Mouse (Mus musculus) forebrain, embryonic 15.5 days (tissue): Measurements from ENCODE around the gene Zfp661. TPM values are rescaled to one million over a fixed set of nuclear protein-coding genes. Genes with fewer than 3 reads are reported as not detected.
"Not testable (repeated sequence)": the region's sequence is repeated elsewhere in the genome, so short reads cannot be mapped to it uniquely, and the experiment has no call there.

Experiments
- ATAC-seq: fragments of 200-750 bp; cut with Nextera tagmentation; replicated peaks from 2 replicates; pipeline ENCODE4 v1.8.0; 2017; ENCODE audit warnings: mild to moderate bottlenecking, moderate TSS enrichment, moderate library complexity
- H3K27ac ChIP-seq: fragments of 300-500 bp; sonication (generic); replicated peaks from 2 replicates; pipeline ENCODE4 v1.5.1; 2015; ENCODE audit warnings: mild to moderate bottlenecking, inconsistent platforms
- H3K27me3 ChIP-seq: fragments of 300-500 bp; sonication (generic); 2 replicates; pipeline ENCODE4 v1.6.1; 2015; ENCODE audit warnings: inconsistent platforms
- H3K36me3 ChIP-seq: fragments of 300-500 bp; sonication (generic); 2 replicates; pipeline ENCODE4 v1.6.1; 2015; ENCODE audit warnings: mild to moderate bottlenecking, inconsistent platforms
- H3K4me1 ChIP-seq: fragments of 300-500 bp; sonication (generic); 2 replicates; pipeline ENCODE4 v1.6.1; 2015; ENCODE audit warnings: inconsistent platforms
- H3K4me2 ChIP-seq: fragments of 300-500 bp; sonication (generic); replicated peaks from 2 replicates; pipeline ENCODE4 v1.6.1; 2015; ENCODE audit warnings: mild to moderate bottlenecking, inconsistent platforms
- H3K4me3 ChIP-seq: fragments of 300-500 bp; sonication (generic); 2 replicates; pipeline ENCODE4 v1.5.1; 2015; ENCODE audit warnings: mild to moderate bottlenecking, inconsistent platforms
- H3K9ac ChIP-seq: fragments of 300-500 bp; sonication (generic); replicated peaks from 2 replicates; pipeline ENCODE4 v1.6.1; 2015; ENCODE audit warnings: mild to moderate bottlenecking, inconsistent platforms
- H3K9me3 ChIP-seq: fragments of 300-500 bp; sonication (generic); 2 replicates; pipeline ENCODE4 v1.6.1; 2016; ENCODE audit warnings: inconsistent platforms
- WGBS: fragments of 180-500 bp; shearing (Covaris S2); methylation state at CpG from one replicate; pipeline ENCODE4 v1.1.7; 2015; ENCODE audit warnings: mixed read lengths; 5-methylcytosine and 5-hydroxymethylcytosine counted together
- polyA plus RNA-seq: library from polyadenylated mRNA; unstranded; fragments of >200 nt; fragmentation: Nextera tagmentation; extraction: Ambion mirVana; gene quantifications from 2 replicates; pipeline ENCODE4 v1.2.1, GENCODE M21; 2015

The Zfp661 gene
- polyA plus RNA-seq, 1 experiment from 2014 or later, result 11.0 TPM

GRCm38 (mm10) chr2:127608234-127608633, 21.3 kb upstream of the Zfp661 start:
- 56% methylated on average over 3 of the region's 3 CpGs for WGBS

GRCm38 (mm10) chr2:127605203-127605602, 18.3 kb upstream of the Zfp661 start:
- no peak overlapping the region for H3K27ac ChIP-seq
- no peak overlapping the region for H3K4me3 ChIP-seq
- H3K4me1 ChIP-seq, result no peaks in the 10 kb centered on the region
- no peak overlapping the region for H3K4me2 ChIP-seq
- WGBS, result 89% methylated on average over 3 of the region's 3 CpGs
- no peak overlapping the region for H3K9ac ChIP-seq
- peaks cover 56% of the 10 kb centered on the region for H3K36me3 ChIP-seq
- H3K27me3 ChIP-seq, result no peaks in the 10 kb centered on the region
- H3K9me3 ChIP-seq, result no peaks in the 10 kb centered on the region
- ATAC-seq, result no peak

More at GRCm38 (mm10) chr2:127608234-127608633, 21.3 kb upstream of the Zfp661 start:
- H3K4me2 ChIP-seq, result no peak overlapping the region
- no peak overlapping the region for H3K9ac ChIP-seq
- H3K4me3 ChIP-seq, result no peak overlapping the region
- peaks cover 29% of the 10 kb centered on the region for H3K36me3 ChIP-seq
- 0 out of 2 replicates have a peak, but pooled peaks have one; percentile 41 for ATAC-seq
- H3K27me3 ChIP-seq, result no peaks in the 10 kb centered on the region
- H3K27ac ChIP-seq, result no peak overlapping the region
- H3K4me1 ChIP-seq, result no peaks in the 10 kb centered on the region
- H3K9me3 ChIP-seq, result no peaks in the 10 kb centered on the region

- peaks cover 74% of the 10 kb centered on the region for H3K36me3 ChIP-seq
- 95% methylated on average over 6 of the region's 8 CpGs for WGBS
Observed at GRCm38 (mm10) chr2:127603383-127603782, 16.5 kb upstream of the Zfp661 start.

GRCm38 (mm10) chr2:127590840-127591239, 3.9 kb upstream of the Zfp661 start:
- Histone ChIP-seq H3K36me3 (peaks cover 40% of the 10 kb centered on the region), H3K27ac (no peak overlapping the region), H3K9ac (no peak overlapping the region), H3K4me2 (no peak overlapping the region), H3K9me3 (no peaks in the 10 kb centered on the region), H3K4me1 (peaks cover 21% of the 10 kb centered on the region), H3K4me3 (no peak overlapping the region), H3K27me3 (no peaks in the 10 kb centered on the region)
- 82% methylated on average over 4 of the region's 4 CpGs for WGBS
- no peak for ATAC-seq

More at GRCm38 (mm10) chr2:127603383-127603782, 16.5 kb upstream of the Zfp661 start:
- not testable (repeated sequence) for H3K27me3 ChIP-seq, H3K4me3 ChIP-seq, ATAC-seq, H3K27ac ChIP-seq, H3K4me1 ChIP-seq, H3K4me2 ChIP-seq, H3K9ac ChIP-seq, H3K9me3 ChIP-seq

GRCm38 (mm10) chr2:127590204-127590603, 3.3 kb upstream of the Zfp661 start:
- H3K27me3 ChIP-seq, result no peaks in the 10 kb centered on the region
- H3K4me2 ChIP-seq, result no peak overlapping the region
- H3K9ac ChIP-seq, result no peak overlapping the region
- 82% methylated on average over 15 of the region's 15 CpGs for WGBS
- H3K27ac ChIP-seq, result no peak overlapping the region
- peaks cover 21% of the 10 kb centered on the region for H3K4me1 ChIP-seq
- H3K4me3 ChIP-seq, result no peak overlapping the region
- H3K9me3 ChIP-seq, result no peaks in the 10 kb centered on the region
- no peak for ATAC-seq
- H3K36me3 ChIP-seq, result peaks cover 34% of the 10 kb centered on the region

- Histone ChIP-seq H3K4me1 (peaks cover 26% of the 10 kb centered on the region), H3K27ac (no peak overlapping the region), H3K4me2 (no peak overlapping the region), H3K4me3 (no peak overlapping the region), H3K9ac (no peak overlapping the region), H3K27me3 (no peaks in the 10 kb centered on the region), H3K36me3 (peaks cover 22% of the 10 kb centered on the region), H3K9me3 (no peaks in the 10 kb centered on the region)
- no peak for ATAC-seq
- 87% methylated on average over 9 of the region's 9 CpGs for whole genome bisulfite sequencing
Observed at GRCm38 (mm10) chr2:127588897-127589296, 2.0 kb upstream of the Zfp661 start.

GRCm38 (mm10) chr2:127587514-127587844, 585 bp upstream of the Zfp661 start:
- no peaks in the 10 kb centered on the region for H3K27me3 ChIP-seq
- peak overlapping the region; percentile 61 for H3K4me2 ChIP-seq
- peak; percentile 40 for ATAC-seq
- no peaks in the 10 kb centered on the region for H3K9me3 ChIP-seq
- H3K36me3 ChIP-seq, result peaks cover 9% of the 10 kb centered on the region
- H3K4me3 ChIP-seq, result peak overlapping the region; percentile 68
- H3K27ac ChIP-seq, result peak overlapping the region; percentile 92
- under 1% methylated on average over 22 of the region's 22 CpGs for WGBS
- H3K9ac ChIP-seq, result peak overlapping the region; percentile 81
- peaks cover 32% of the 10 kb centered on the region for H3K4me1 ChIP-seq

- ATAC-seq, result peak; percentile 90
- Histone ChIP-seq H3K4me3 (peak overlapping the region; percentile 72), H3K9me3 (no peaks in the 10 kb centered on the region), H3K27me3 (no peaks in the 10 kb centered on the region), H3K4me2 (peak overlapping the region; percentile 75), H3K27ac (no peak overlapping the region), H3K9ac (peak overlapping the region; percentile 87), H3K36me3 (peaks cover 6% of the 10 kb centered on the region; the same call in 1 of the 2 replicates), H3K4me1 (peaks cover 32% of the 10 kb centered on the region)
- WGBS, result 0% methylated on average over 24 of the region's 24 CpGs
Observed at GRCm38 (mm10) chr2:127584436-127584858, 2.4 kb downstream of the Zfp661 start.

- Histone ChIP-seq H3K27ac (no peak overlapping the region), H3K27me3 (no peaks in the 10 kb centered on the region), H3K9ac (no peak overlapping the region), H3K4me3 (no peak overlapping the region), H3K36me3 (peaks cover 25% of the 10 kb centered on the region), H3K4me2 (no peak overlapping the region), H3K9me3 (no peaks in the 10 kb centered on the region), H3K4me1 (no peaks in the 10 kb centered on the region)
- no peak for ATAC-seq
- WGBS, result 76% methylated on average over 1 of the region's 1 CpGs
Observed at GRCm38 (mm10) chr2:127573322-127573721, 13.6 kb downstream of the Zfp661 start.

GRCm38 (mm10) chr2:127559070-127559966, 27.6 kb downstream of the Zfp661 start:
- Histone ChIP-seq H3K4me1 (peaks cover 12% of the 10 kb centered on the region), H3K4me3 (peak overlapping the region; percentile 34), H3K9me3 (no peaks in the 10 kb centered on the region), H3K36me3 (no peaks in the 10 kb centered on the region), H3K9ac (peak overlapping the region; percentile 33), H3K4me2 (peak overlapping the region; percentile 46), H3K27me3 (peaks cover 10% of the 10 kb centered on the region; the same call in 1 of the 2 replicates), H3K27ac (peak overlapping the region; percentile 54)
- 8% methylated on average over 18 of the region's 18 CpGs for WGBS
- ATAC-seq, result peak; percentile 100

- peak; percentile 35; the same call in 1 of the 2 replicates for ATAC-seq
- Histone ChIP-seq H3K36me3 (no peaks in the 10 kb centered on the region), H3K27ac (no peak overlapping the region), H3K4me3 (no peak overlapping the region), H3K4me1 (no peaks in the 10 kb centered on the region), H3K4me2 (no peak overlapping the region), H3K9ac (no peak overlapping the region), H3K9me3 (no peaks in the 10 kb centered on the region), H3K27me3 (no peaks in the 10 kb centered on the region)
- WGBS, result 60% methylated on average over 5 of the region's 5 CpGs
Observed at GRCm38 (mm10) chr2:127551078-127551477, 35.8 kb downstream of the Zfp661 start.

- Histone ChIP-seq H3K4me2 (no peak overlapping the region), H3K4me3 (no peak overlapping the region), H3K36me3 (no peaks in the 10 kb centered on the region), H3K27me3 (no peaks in the 10 kb centered on the region), H3K9ac (no peak overlapping the region), H3K4me1 (no peaks in the 10 kb centered on the region), H3K27ac (no peak overlapping the region), H3K9me3 (no peaks in the 10 kb centered on the region)
- ATAC-seq, result no peak
- WGBS, result 78% methylated on average over 1 of the region's 1 CpGs
Observed at GRCm38 (mm10) chr2:127550446-127550845, 36.4 kb downstream of the Zfp661 start.
